Mouse (Mus musculus): ENCODE measurements at regions not wholly inside any gene's neighbourhood (a gene's known extent, or its start where the extent isn't known, plus 50 kb on each side); places are given as distances from the start of the nearest gene placed in this dataset.

- ATAC-seq (replicated peaks; ENCODE audit: poor library complexity), result no peak
Observed at GRCm38 (mm10) chr15:56197425-56198201, 1279.8 kb downstream of the Slc22a22 start.

- ATAC-seq (replicated peaks; ENCODE audit: poor library complexity), result no peak
Observed at GRCm38 (mm10) chr15:56166236-56166635, 1311.2 kb downstream of the Slc22a22 start.

- ATAC-seq (replicated peaks; ENCODE audit: poor library complexity), result no peak
Observed at GRCm38 (mm10) chr15:56158726-56159125, 1318.7 kb downstream of the Slc22a22 start.

GRCm38 (mm10) chr15:56139451-56139850, 1338.0 kb downstream of the Slc22a22 start:
- ATAC-seq (replicated peaks; ENCODE audit: poor library complexity), result no peak

GRCm38 (mm10) chr15:56136420-56136970, 1340.9 kb downstream of the Slc22a22 start:
- no peak for ATAC-seq (replicated peaks; ENCODE audit: poor library complexity)

GRCm38 (mm10) chr15:56128029-56128428, 1349.4 kb downstream of the Slc22a22 start:
- ATAC-seq (replicated peaks; ENCODE audit: poor library complexity), result no peak

GRCm38 (mm10) chr15:56119287-56120065, 1357.9 kb downstream of the Slc22a22 start:
- ATAC-seq (replicated peaks; ENCODE audit: poor library complexity), result peak; percentile 97

GRCm38 (mm10) chr15:56108313-56108712, 1369.1 kb downstream of the Slc22a22 start:
- ATAC-seq (replicated peaks; ENCODE audit: poor library complexity), result no peak

GRCm38 (mm10) chr15:56107719-56108118, 1369.7 kb downstream of the Slc22a22 start:
- no peak for ATAC-seq (replicated peaks; ENCODE audit: poor library complexity)

- ATAC-seq (replicated peaks; ENCODE audit: poor library complexity), result no peak
Observed at GRCm38 (mm10) chr15:56100133-56100735, 1377.2 kb downstream of the Slc22a22 start.

GRCm38 (mm10) chr15:56077838-56078567, 1399.4 kb downstream of the Slc22a22 start:
- no peak for ATAC-seq (replicated peaks; ENCODE audit: poor library complexity)

- ATAC-seq (replicated peaks; ENCODE audit: poor library complexity), result no peak
Observed at GRCm38 (mm10) chr15:56077081-56077480, 1400.3 kb downstream of the Slc22a22 start.

GRCm38 (mm10) chr15:56076680-56077079, 1400.7 kb downstream of the Slc22a22 start:
- ATAC-seq (replicated peaks; ENCODE audit: poor library complexity), result no peak

GRCm38 (mm10) chr15:56069511-56069910, 1407.9 kb downstream of the Slc22a22 start:
- no peak for ATAC-seq (replicated peaks; ENCODE audit: poor library complexity)

GRCm38 (mm10) chr15:56067214-56067613, 1410.2 kb downstream of the Slc22a22 start:
- no peak for ATAC-seq (replicated peaks; ENCODE audit: poor library complexity)

GRCm38 (mm10) chr15:56066540-56066939, 1410.9 kb downstream of the Slc22a22 start:
- ATAC-seq (replicated peaks; ENCODE audit: poor library complexity), result no peak

- peak; percentile 96 for ATAC-seq (replicated peaks; ENCODE audit: poor library complexity)
Observed at GRCm38 (mm10) chr15:56065872-56066534, 1411.4 kb downstream of the Slc22a22 start.

GRCm38 (mm10) chr15:56062576-56062975, 1414.8 kb downstream of the Slc22a22 start:
- ATAC-seq (replicated peaks; ENCODE audit: poor library complexity), result no peak

GRCm38 (mm10) chr15:56061326-56061725, 1416.1 kb downstream of the Slc22a22 start:
- ATAC-seq (replicated peaks; ENCODE audit: poor library complexity), result no peak

- no peak for ATAC-seq (replicated peaks; ENCODE audit: poor library complexity)
Observed at GRCm38 (mm10) chr15:56050716-56051115, 1426.7 kb downstream of the Slc22a22 start.
